Mouse (Mus musculus) liver, embryonic 12.5 days (tissue): ENCODE measurements around the gene Acot8. TPM values are rescaled to one million over a fixed set of nuclear protein-coding genes. Genes with fewer than 3 reads are reported as not detected.
A peak's percentile ranks its signal among the peaks of the same experiment; 100 is the strongest.
"Not testable (repeated sequence)": the region's sequence is repeated elsewhere in the genome, so short reads cannot be mapped to it uniquely, and the experiment has no call there.

Experiments used
- ATAC-seq: fragments of 200-750 bp; cut with Nextera tagmentation; 2 replicates; pipeline ENCODE4 v1.8.0; 2017; ENCODE audit warnings: moderate number of reproducible peaks, mild to moderate bottlenecking, moderate library complexity
- H3K27ac ChIP-seq: fragments of 300-500 bp; sonication (generic); 2 replicates; pipeline ENCODE4 v1.5.1; 2016; ENCODE audit warnings: mild to moderate bottlenecking
- H3K27me3 ChIP-seq: fragments of 300-500 bp; sonication (generic); replicated peaks from 2 replicates; pipeline ENCODE4 v1.6.1; 2016; ENCODE audit warnings: mild to moderate bottlenecking, moderate library complexity
- H3K36me3 ChIP-seq: fragments of 300-500 bp; sonication (generic); 2 replicates; pipeline ENCODE4 v1.6.1; 2016; ENCODE audit warnings: mild to moderate bottlenecking, moderate library complexity
- H3K4me1 ChIP-seq: fragments of 300-500 bp; sonication (generic); 2 replicates; pipeline ENCODE4 v1.6.1; 2016
- H3K4me2 ChIP-seq: fragments of 300-500 bp; sonication (generic); 2 replicates; pipeline ENCODE4 v1.6.1; 2016; ENCODE audit warnings: mild to moderate bottlenecking, moderate library complexity
- H3K4me3 ChIP-seq: fragments of 300-500 bp; sonication (generic); 2 replicates; pipeline ENCODE4 v1.5.1; 2016; ENCODE audit warnings: mild to moderate bottlenecking, moderate library complexity
- H3K9ac ChIP-seq: fragments of 300-500 bp; sonication (generic); 2 replicates; pipeline ENCODE4 v1.6.1; 2016; ENCODE audit warnings: mild to moderate bottlenecking, moderate library complexity
- H3K9me3 ChIP-seq: fragments of 300-500 bp; sonication (generic); replicated peaks from 2 replicates; pipeline ENCODE4 v1.6.1; 2016; ENCODE audit warnings: mild to moderate bottlenecking, moderate library complexity
- WGBS: fragments of 180-500 bp; shearing (Covaris S2); methylation state at CpG from one replicate; pipeline ENCODE4 v1.1.7; 2016; ENCODE audit not compliant: insufficient replicate concordance; 5-methylcytosine and 5-hydroxymethylcytosine counted together
- polyA plus RNA-seq: library from polyadenylated mRNA; unstranded; fragments of >200 nt; fragmentation: Nextera tagmentation; extraction: Ambion mirVana; gene quantifications from 2 replicates; pipeline ENCODE4 v1.2.1, GENCODE M21; 2016

Acot8 gene
- polyA plus RNA-seq, 1 experiment from 2014 or later: 21.5 TPM

- ATAC-seq: peak; percentile 79
- peaks cover 47% of the 10 kb centered on the region for H3K36me3 ChIP-seq
- no peaks in the 10 kb centered on the region for H3K27me3 ChIP-seq
- H3K9me3 ChIP-seq: no peaks in the 10 kb centered on the region
- peaks cover 42% of the 10 kb centered on the region for H3K4me1 ChIP-seq
- peak overlapping the region; percentile 85 for H3K9ac ChIP-seq
- H3K4me2 ChIP-seq: peak overlapping the region; percentile 92
- H3K27ac ChIP-seq: peak overlapping the region; percentile 96
- H3K4me3 ChIP-seq: peak overlapping the region; percentile 71
- 1% methylated on average over 21 of the region's 21 CpGs for whole genome bisulfite sequencing
These were observed 643 bp upstream of the Acot8 start for GRCm38 (mm10) chr2:164805332-164805718.

GRCm38 (mm10) chr2:164803921-164804313, 765 bp downstream of the Acot8 start:
- H3K36me3 ChIP-seq: peaks cover 48% of the 10 kb centered on the region
- no peaks in the 10 kb centered on the region for H3K27me3 ChIP-seq
- H3K4me2 ChIP-seq: peak overlapping the region; percentile 92
- H3K9me3 ChIP-seq: no peaks in the 10 kb centered on the region
- H3K4me1 ChIP-seq: peaks cover 42% of the 10 kb centered on the region
- no peak for ATAC-seq
- H3K9ac ChIP-seq: peak overlapping the region; percentile 85
- peak overlapping the region; percentile 71 for H3K4me3 ChIP-seq
- WGBS: 48% methylated on average over 1 of the region's 1 CpGs
- peak overlapping the region; percentile 77 for H3K27ac ChIP-seq

DNA sequence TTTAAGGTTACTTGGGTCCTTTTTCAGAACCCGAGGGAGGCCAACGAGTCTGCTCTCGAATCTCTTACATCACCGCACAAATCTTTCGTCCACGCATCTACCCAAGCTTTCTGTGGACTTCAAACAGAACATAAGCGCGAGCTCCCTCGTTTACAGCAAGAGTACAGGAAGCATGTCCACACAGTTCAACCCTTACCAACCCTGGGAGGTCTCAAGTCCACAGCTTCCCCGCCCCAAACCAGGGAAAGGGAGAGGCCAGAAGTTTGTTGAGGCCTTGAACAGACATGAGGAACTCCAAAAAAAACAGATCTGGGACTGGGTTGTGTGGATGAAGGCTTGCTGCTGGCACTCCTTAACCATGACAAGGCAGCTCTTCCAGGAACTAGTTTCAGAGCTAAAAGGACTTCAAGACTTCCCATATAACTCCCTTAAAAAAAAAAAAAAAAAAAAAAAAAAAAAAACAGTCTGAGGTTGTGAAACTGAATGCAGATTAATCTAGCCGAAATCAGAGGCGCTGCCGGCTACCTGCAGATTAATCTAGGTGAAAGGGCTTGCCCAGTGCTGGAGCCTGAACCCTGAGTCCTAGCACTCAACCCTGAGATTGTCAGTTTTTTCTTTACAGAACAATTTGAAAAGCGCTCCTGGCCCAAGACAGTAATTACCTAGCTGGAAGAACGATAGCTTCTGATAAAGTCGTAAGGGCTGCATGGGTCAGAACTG, 1.3 kb downstream of the Acot8 start:
- H3K27ac ChIP-seq: peak overlapping the region; percentile 77

GRCm38 (mm10) chr2:164800252-164801004, 4.3 kb downstream of the Acot8 start:
- WGBS: 83% methylated on average over 13 of the region's 13 CpGs
- H3K4me3 ChIP-seq: no peak overlapping the region
- H3K27me3 ChIP-seq: no peaks in the 10 kb centered on the region
- H3K9ac ChIP-seq: no peak overlapping the region
- peaks cover 74% of the 10 kb centered on the region for H3K36me3 ChIP-seq
- H3K27ac ChIP-seq: no peak overlapping the region
- no peak for ATAC-seq
- no peaks in the 10 kb centered on the region for H3K9me3 ChIP-seq
- no peak overlapping the region for H3K4me2 ChIP-seq
- H3K4me1 ChIP-seq: peaks cover 18% of the 10 kb centered on the region

More for the DNA sequence above, 1.3 kb downstream of the Acot8 start:
- peaks cover 42% of the 10 kb centered on the region for H3K4me1 ChIP-seq
- peak overlapping the region; percentile 71 for H3K4me3 ChIP-seq
- no peaks in the 10 kb centered on the region for H3K27me3 ChIP-seq
- H3K9ac ChIP-seq: peak overlapping the region; percentile 85
- no peaks in the 10 kb centered on the region for H3K9me3 ChIP-seq
- peaks cover 48% of the 10 kb centered on the region for H3K36me3 ChIP-seq
- peak overlapping the region; percentile 92 for H3K4me2 ChIP-seq
- 81% methylated on average over 16 of the region's 16 CpGs for WGBS
- ATAC-seq: no peak

- H3K27me3 ChIP-seq, ATAC-seq, H3K4me2 ChIP-seq, H3K27ac ChIP-seq, H3K4me3 ChIP-seq, H3K9me3 ChIP-seq, H3K9ac ChIP-seq: not testable (repeated sequence)
- peaks cover 88% of the 10 kb centered on the region for H3K36me3 ChIP-seq
- 73% methylated on average over 6 of the region's 6 CpGs for WGBS
- peaks cover 14% of the 10 kb centered on the region for H3K4me1 ChIP-seq
These were observed 6.1 kb downstream of the Acot8 start for GRCm38 (mm10) chr2:164798554-164798953.

DNA sequence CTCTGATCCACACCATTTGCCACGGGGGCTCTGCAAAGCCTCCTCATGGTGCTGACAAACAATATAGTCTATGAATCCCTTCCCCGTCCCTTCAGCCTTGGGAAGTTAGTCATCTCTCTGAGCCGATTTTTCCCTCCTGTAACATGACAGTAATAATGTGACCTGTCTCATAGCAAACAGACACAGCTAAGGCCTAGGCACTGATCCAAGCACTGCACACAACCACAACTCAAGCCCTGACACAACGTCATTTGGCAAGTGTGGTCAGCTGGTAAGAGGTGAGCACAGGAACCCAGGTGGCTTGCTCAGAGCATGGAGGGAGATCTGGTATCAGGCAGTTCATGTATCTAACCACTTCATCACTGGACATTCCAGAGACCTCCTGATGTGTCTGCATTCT, 8.8 kb downstream of the Acot8 start:
- ATAC-seq: no peak
- Histone ChIP-seq H3K4me2 (no peak overlapping the region), H3K27me3 (no peaks in the 10 kb centered on the region), H3K4me3 (no peak overlapping the region), H3K36me3 (peaks cover 93% of the 10 kb centered on the region), H3K9me3 (no peaks in the 10 kb centered on the region), H3K9ac (no peak overlapping the region), H3K27ac (no peak overlapping the region), H3K4me1 (peaks cover 10% of the 10 kb centered on the region; the same call in 1 of the 2 replicates)
- WGBS: 78% methylated on average over 4 of the region's 4 CpGs

GRCm38 (mm10) chr2:164794293-164794692, 10.4 kb downstream of the Acot8 start:
- Histone ChIP-seq H3K27ac (no peak overlapping the region), H3K36me3 (peaks cover 92% of the 10 kb centered on the region), H3K4me3 (no peak overlapping the region), H3K9me3 (no peaks in the 10 kb centered on the region), H3K4me2 (no peak overlapping the region), H3K27me3 (no peaks in the 10 kb centered on the region), H3K9ac (no peak overlapping the region), H3K4me1 (peaks cover 18% of the 10 kb centered on the region)
- peak; percentile 70; the same call in 1 of the 2 replicates for ATAC-seq
- WGBS: 31% methylated on average over 5 of the region's 5 CpGs

DNA sequence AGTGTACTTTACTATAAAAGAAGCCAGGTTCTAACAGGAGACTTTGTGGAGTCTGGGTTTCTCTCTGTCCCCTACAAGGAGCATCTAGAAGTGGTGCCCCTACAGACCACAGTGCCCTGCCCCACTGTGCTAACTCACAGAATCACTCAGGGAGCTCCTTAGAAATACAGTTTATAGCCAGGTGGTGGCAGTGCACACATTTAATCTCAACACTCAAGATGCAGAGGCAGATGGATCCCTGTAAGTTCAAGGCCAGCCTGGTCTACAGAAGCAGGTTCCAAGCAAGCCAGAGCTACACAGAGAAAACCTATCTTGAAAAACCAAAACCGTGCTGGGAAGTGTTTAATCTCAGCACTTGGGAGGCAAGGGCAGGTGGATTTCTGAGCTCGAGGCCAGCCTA, 10.9 kb downstream of the Acot8 start:
- Histone ChIP-seq H3K36me3 (peaks cover 90% of the 10 kb centered on the region), H3K4me2 (no peak overlapping the region), H3K27ac (peak overlapping the region; percentile 4; the same call in 1 of the 2 replicates), H3K4me1 (peaks cover 21% of the 10 kb centered on the region), H3K4me3 (no peak overlapping the region), H3K9ac (no peak overlapping the region), H3K27me3 (no peaks in the 10 kb centered on the region), H3K9me3 (no peaks in the 10 kb centered on the region)
- ATAC-seq: no peak
- 80% methylated on average over 2 of the region's 2 CpGs for WGBS

DNA sequence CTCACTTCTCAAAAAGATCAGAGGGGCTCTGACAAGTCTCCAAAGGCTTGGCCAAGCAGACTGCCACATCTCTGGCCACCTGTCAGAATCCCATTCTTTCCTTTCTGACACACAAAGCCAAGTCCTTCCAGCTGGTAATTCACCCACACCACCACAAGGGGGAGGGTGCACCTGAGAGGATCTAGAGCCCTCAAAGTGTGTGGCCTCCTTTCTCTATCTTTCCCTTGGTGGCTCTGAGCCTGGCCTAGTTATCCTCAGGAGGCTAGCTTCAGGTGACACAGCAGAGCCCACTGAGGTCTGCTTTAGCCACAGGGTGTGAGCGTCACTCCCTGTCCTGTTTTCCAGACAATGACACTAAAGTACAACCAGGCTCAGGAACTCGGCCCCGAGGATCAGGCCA, 11.4 kb downstream of the Acot8 start:
- Histone ChIP-seq H3K4me2 (no peak overlapping the region), H3K9ac (no peak overlapping the region), H3K27ac (0 out of 2 replicates have a peak overlapping the region, but pooled peaks have one; percentile 4), H3K27me3 (no peaks in the 10 kb centered on the region), H3K36me3 (peaks cover 90% of the 10 kb centered on the region), H3K9me3 (no peaks in the 10 kb centered on the region), H3K4me1 (peaks cover 26% of the 10 kb centered on the region), H3K4me3 (no peak overlapping the region)
- ATAC-seq: peak; percentile 24; the same call in 1 of the 2 replicates
- 89% methylated on average over 3 of the region's 3 CpGs for WGBS

- Histone ChIP-seq H3K27ac (no peak overlapping the region), H3K36me3 (peaks cover 85% of the 10 kb centered on the region)
These were observed 12.1 kb downstream of the Acot8 start for GRCm38 (mm10) chr2:164792400-164793190.

GRCm38 (mm10) chr2:164791841-164792261, 12.8 kb downstream of the Acot8 start:
- Histone ChIP-seq H3K4me3 (no peak overlapping the region), H3K27ac (peak overlapping the region; percentile 9; the same call in 1 of the 2 replicates), H3K9me3 (no peaks in the 10 kb centered on the region), H3K9ac (no peak overlapping the region), H3K36me3 (peaks cover 79% of the 10 kb centered on the region), H3K4me2 (no peak overlapping the region), H3K27me3 (peaks cover 4% of the 10 kb centered on the region), H3K4me1 (peaks cover 39% of the 10 kb centered on the region)
- 90% methylated on average over 18 of the region's 18 CpGs for WGBS
- no peak for ATAC-seq

More at GRCm38 (mm10) chr2:164792400-164793190, 12.1 kb downstream of the Acot8 start:
- no peaks in the 10 kb centered on the region for H3K9me3 ChIP-seq
- H3K4me2 ChIP-seq: no peak overlapping the region
- no peaks in the 10 kb centered on the region for H3K27me3 ChIP-seq
- H3K4me3 ChIP-seq: no peak overlapping the region
- 85% methylated on average over 12 of the region's 12 CpGs for WGBS
- no peak for ATAC-seq
- peaks cover 32% of the 10 kb centered on the region for H3K4me1 ChIP-seq
- H3K9ac ChIP-seq: no peak overlapping the region
